Mouse (Mus musculus) liver, adult (tissue): ENCODE measurements around the gene Kcnip1.

Source experiments
- GATA4 ChIP-seq: IDR thresholded peaks from 2 replicates; pipeline ENCODE4 v1.6.1; 2014; ENCODE audit warnings: mild to moderate bottlenecking, low read length; ENCODE audit not compliant: insufficient replicate concordance

Kcnip1 gene

DNA sequence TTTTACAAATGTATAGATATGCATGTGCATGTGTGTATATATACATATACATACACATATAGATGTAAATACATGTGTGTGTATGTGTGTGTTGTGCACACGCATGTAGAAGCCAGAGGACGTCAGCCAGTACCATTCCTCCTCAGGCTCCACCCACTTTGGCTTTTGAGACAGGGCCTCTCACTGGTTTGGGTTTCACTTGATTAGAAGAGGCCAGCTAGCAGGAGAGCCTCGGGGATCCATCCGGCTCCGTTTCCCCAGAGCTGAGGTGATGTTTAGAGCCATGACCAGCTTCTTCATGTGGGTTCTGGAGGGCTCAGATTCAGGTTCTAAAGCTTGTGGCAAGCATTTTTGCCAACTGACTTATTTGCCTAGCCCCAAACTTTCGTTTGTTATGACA is 89.5 kb downstream of the Kcnip1 start:
- no peak for TF ChIP-seq GATA4

DNA sequence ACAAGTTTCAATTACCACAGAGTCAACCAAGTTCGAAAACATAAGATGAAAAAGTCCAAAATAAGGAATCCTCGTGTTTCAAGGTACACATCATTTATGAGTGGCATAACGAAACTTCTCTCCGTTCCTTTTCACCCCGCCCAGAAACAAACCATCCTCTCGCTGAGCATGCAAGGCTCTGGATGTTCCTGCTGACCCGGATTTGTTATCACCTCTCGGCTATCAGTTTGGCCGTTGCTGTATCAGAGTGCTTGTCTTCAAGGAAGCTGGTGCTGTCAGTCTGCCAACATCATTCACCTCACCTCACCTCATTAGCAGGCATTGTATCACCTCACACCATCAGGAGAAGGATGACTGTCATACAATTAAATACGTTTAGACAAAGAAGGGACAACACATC is 90.6 kb downstream of the Kcnip1 start:
- no peak for TF ChIP-seq GATA4

DNA sequence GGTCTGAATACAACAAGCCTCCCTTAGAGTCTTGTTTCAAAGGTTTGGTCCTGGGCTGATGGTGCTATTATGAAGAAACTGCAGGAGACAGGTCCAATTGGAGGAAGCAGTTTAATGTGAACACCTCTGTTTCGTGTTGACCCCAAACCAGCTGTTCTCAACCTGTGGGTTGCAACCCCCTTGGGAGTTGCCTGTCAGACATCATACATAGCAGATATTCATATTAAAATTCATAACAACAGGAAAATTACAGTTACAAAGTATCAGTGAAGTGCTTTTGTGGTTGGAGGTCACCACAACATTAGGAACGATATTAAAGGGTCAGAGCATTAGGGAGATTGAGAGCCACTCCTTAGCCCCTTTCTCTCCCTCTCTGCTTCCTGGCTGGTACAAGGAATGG is 91.2 kb downstream of the Kcnip1 start:
- TF ChIP-seq GATA4, result no peak

DNA sequence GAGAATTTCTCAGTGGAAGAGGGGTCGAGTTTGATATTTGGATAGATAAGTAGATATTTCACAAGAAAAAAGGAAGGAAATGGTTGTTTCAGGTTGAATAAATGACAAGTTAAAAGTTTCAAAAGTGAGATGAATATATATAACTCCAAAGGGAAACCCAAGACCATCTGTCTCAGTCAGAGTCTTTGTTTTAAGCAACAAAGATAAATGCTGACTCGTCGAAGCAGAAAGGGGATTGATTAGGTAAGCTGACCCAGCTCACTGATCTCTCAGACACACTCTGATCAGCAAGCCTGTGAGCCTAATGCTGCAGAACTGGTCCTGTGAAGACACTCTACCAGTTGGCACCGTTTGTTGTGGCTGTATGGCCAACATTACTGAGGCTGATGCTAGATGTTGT is 101.9 kb downstream of the Kcnip1 start:
- TF ChIP-seq GATA4, result no peak

DNA sequence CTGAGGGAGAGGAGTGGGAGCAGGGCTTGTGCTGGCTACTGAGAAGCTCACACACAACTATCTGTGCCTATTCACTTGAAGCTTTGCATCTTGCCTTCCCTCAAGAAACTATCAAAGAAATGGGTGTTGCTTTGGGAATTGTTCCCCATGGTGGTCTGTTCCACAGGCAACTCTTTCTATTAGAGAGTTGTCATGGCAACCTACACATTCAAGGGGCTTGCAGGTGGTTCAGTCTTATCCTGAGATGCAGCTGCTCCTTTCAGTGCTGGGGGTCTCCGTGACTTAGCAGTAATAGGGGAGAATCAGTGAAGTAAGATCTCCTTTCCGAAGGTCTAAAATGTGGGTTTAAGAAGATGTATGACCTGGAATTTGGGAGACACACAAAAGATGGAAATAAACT is 102.6 kb downstream of the Kcnip1 start:
- TF ChIP-seq GATA4, result no peak

DNA sequence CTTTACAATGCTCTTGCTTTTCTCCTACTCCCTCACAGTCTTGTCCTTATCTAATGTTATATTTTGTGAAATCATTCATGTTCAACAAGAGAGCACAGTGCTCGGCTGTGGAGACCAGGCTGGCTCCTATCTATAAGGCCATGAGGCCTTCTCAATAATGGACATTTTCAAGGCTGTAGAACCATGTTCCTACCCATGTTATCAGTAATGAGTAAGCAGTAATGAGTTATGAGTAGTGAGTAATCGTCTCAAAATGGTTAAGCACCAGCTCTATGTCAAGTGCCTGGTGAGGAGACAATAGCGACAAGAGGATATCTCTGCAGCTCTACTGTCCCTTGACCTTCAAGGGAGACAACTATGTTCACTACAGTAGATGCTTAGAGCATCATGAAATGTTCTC is 105.3 kb downstream of the Kcnip1 start:
- TF ChIP-seq GATA4, result no peak

DNA sequence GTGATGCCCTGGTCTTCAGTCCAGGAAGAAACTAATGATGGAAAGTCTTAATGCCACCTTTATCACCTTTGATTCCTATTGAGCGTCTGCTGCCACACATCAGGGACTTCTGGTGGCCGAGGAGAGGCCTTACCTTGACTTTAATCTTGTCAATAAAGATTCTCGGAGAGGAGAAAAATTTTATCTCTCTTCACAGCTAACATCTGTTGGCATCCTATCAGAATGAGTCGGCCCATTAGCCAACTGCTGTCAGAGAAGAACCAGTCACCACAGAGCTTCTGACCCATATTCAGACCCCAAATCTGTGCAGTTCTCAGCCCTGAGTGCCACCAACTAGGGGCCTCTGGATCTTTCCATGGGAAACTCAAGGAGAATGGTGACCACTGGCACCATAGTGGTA is 107.0 kb downstream of the Kcnip1 start:
- no peak for TF ChIP-seq GATA4

DNA sequence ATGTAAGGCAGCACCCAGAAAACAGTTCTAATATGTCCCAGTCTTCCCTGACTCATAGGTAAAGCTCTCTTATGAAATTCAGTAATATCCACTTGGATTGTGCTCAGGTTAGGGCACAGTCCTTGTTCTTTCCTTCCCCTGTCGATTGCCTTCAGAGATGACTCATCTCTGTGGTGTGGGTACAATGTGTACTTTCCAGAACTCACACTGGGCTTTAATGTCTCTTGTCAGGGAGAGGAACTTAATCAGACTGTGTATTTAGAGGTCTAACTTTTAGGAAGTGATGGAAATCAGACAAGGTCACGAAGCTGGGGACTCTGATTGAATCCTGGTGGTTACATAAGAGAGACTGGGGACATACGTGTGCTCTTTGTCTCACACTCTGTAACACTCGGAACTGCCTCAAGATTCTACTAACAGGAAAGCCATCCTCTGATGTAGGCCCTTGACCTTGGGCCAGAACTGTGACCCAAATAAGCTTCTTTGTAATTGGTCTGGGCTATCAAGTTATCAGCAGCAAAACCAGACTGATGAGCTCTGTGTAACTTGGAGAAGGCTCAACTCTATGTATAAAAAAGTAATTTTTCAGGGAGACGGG is 110.1 kb downstream of the Kcnip1 start:
- TF ChIP-seq GATA4, result no peak

DNA sequence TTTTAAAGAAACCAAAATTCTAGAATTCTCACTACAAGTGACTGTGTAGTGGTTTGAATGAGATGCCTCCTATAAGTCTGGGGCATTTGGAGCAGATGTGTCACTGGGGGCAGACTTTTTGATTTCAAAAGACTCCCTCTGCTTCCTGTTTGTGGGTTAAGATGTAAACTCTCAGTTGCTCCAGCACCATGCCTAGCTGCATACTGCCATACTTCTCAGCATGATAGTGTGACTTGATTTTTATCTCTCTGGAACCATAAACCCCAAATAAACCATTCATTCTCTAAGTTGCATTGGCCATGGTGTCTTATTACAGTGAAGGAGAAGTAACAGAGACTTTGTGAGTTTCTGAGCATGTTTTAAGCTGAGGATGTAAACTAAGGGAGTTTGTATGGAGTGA is 118.0 kb downstream of the Kcnip1 start:
- TF ChIP-seq GATA4, result no peak

DNA sequence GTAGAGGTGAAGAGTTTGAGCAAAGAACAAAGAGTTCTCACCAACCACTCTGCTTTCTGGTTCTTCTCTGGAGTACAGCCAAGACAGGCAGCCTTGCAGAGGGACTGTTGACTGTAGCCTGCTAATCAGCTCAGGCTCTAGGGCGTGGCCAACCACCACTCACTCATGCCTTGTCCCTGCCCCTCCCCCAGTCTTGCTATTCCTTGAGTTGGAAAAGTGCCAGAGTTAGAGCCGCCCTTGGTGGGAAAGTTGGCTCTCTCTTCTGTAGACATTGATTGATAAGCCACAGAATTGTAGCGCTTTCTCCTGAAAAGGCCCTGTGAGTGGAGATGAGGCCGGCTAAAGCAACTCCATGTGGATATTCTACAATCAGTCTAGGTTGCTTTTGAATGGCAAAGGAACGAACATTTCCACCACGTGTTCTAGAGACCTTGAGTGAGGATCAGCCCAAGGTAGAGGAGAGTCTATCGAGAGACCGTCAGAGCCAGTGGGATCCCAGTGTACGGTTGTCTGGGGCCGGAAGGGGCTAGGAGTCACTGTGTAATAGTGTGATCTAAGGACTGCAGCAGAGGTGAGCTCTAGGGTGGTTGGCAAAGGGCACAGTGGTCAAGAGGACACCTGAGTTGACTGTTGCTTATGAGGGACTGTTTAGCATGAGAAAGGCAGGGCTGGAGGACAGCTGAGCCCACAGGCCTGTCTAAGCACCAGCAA is 119.7 kb downstream of the Kcnip1 start:
- TF ChIP-seq GATA4, result no peak

DNA sequence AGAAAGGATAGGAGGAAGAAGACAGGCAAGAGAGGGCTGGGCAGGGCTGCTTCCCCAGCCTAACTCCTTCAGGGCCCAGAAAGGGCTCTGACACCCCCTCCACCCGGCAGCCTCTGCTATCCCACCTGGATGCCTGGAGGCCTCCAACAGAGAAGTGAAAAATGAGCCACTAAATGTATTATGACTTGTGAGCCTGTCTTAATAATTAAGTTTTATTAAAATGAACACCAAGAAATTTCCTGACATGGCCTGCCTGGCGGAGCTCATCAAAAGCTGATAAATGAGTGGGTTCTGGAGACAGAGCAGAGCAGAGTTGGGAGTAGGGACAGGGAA is 120.3 kb downstream of the Kcnip1 start:
- TF ChIP-seq GATA4, result no peak

DNA sequence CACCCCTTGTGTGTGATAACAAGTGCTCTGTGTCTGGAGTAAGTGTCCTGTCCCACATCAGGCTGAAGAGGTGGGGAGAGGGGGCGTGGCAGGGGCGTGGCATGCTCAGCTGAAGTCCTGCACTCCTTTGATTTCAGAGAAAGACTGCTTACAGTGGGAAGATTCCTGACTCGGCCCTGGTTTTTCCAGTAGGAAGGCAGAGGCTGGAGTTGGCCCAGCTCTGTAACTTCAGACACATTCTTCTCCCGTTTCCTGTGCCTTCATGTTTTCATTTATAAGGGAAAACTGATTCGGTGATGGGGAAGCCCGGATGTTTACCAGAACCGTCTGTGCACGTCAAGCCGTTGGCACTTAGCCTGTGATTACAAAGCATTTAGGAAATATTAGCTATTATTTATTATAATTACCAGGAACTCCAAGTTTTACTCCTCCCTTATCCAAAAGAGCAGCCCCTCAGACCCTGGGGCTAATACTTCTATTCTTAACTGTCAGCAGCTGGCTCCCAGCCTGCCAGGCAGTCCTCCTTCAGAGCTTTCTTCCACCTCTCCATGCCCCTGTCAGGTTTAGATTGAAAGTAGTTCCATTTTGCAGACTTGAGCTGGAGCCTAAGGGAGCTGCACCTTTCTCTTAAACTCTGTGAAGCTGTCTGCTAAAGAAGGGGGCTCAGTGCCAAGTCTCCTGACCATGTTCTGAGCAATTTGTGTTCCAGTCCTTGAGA is 120.8 kb downstream of the Kcnip1 start:
- no peak for TF ChIP-seq GATA4

DNA sequence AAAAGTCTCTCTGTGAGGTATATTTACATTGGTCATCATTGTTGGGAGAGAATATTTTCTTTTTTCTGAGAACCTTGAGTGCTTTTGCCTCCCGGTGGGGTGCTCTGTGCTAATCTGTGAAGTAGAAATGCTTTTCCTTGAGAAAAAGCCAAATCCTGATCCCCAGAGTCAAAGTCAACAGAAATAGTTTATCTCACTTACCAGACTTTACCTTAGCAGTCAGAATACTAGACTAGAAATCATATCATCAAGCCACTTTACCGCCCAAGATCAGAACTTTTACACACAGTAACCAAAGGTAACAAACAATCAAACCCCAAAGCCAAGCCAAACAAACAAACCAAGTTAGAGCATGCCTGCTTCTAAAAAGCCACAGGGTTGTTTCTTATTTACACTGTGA is 122.7 kb downstream of the Kcnip1 start:
- no peak for TF ChIP-seq GATA4

DNA sequence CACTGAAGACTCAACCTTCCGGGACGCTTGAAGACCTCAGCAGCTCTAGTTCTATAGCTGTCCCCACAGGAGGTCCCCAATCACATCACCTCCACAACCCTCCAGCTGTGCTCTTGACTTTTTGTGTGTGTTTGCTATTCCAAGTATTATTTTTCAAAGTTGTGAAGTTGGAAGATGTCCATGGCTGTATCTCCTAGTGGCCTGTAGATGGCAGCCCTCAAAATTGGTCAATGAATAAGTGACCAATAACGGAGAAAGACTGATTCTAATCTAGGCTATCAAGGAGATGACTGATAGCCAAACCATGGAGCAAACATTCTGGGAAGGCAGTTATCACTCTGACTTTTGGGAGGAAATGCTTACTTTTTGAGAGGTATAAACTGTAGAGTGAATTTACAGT is 123.4 kb downstream of the Kcnip1 start:
- no peak for TF ChIP-seq GATA4

DNA sequence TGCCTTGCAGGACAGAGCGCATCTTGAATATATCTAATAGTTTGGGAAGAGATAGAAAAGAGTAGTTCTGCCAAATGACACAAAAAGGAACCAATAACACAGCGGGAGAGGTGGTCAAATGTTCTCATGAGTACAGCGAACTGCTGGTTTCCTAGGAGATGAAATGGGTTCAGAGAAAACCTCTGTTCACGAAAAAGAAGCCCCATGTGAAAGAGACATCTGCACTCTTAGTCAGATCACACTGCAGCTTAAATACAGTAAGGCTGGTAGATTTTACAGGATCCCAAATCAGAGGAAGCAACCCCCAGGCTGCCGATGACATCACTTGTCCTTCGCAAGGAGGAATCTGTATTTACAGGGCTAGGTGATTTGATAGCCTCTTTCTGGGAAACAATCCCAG is 126.2 kb downstream of the Kcnip1 start:
- no peak for TF ChIP-seq GATA4

DNA sequence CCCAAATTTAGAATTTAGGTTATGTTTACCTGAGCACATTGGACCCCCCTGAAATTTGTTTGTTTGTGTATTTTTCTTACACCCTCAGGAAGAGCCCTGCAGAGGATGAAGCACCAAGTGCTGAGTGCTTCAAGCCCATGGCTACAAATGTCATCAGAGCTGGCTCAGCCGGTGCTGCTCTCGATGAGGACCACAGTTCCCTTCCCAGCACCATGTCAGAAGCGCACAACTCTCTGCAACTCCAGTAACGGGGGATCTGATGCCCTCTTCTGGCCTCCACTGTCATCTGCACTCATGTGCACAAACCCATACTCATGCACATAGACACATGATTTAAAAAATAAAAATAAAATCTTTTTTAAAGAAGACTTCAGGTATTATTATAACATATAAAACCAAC is 128.7 kb downstream of the Kcnip1 start:
- no peak for TF ChIP-seq GATA4

DNA sequence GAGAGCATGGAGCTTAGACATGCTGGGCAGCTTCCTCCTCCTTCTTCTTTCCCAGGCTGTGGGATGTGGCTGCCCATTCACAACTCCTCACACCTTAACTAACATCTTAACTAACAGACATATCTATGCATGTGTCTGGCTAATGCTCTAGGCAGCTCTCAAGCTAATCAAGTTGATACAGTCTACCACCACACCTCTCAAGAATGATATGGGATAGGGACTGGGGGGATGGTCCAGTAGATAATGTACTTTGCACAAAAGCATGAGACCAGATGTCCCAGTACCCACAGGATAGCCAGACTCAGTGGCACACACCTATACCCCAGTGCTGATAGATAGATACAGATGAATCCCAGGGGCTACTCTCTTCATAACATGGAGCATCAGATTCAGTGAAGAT is 131.1 kb downstream of the Kcnip1 start:
- TF ChIP-seq GATA4, result no peak
